ENCODE assay signal across 32 mouse cellular contexts in genomic region chr15:101300128-101300527, GRCm38 (mm10). TPM values are rescaled to one million over a fixed set of nuclear protein-coding genes. Genes with fewer than 3 reads are reported as not detected.
DNase-seq lines count a peak whose midpoint lies in the region; ATAC-seq and TF ChIP-seq lines count a peak whose summit lies in the region.
"Had no signal": no experiment of that assay in that cellular context is flagged by ENCODE, and none has a peak within 500 bp of the region (broad histone marks: within the 10 kb centered on the region; RNA-seq: fewer than 3 reads in every experiment).

No protein-coding gene starts in this region.

- no peaks in the 10 kb centered on the region for H3K36me3 ChIP-seq in heart, embryonic 16.5 days (ENCODE audit: control insufficient read depth, insufficient read depth)
- no peaks in the 10 kb centered on the region for H3K36me3 ChIP-seq in testis, adult 2 months (ENCODE audit: control insufficient read depth, insufficient read depth, low read length)
- no peaks in the 10 kb centered on the region for H3K36me3 ChIP-seq in forebrain, postnatal 0 days (ENCODE audit: insufficient read depth)
- no peaks in the 10 kb centered on the region for H3K36me3 ChIP-seq in lung, postnatal 0 days (ENCODE audit: insufficient read depth, low read length)
- H3K36me3 ChIP-seq: embryonic facial prominence, embryonic 13.5 days; forebrain, embryonic 10.5 days; forebrain, embryonic 15.5 days; hindbrain, embryonic 12.5 days; limb, embryonic 15.5 days; stomach, embryonic 15.5 days had no signal

- 26% methylated on average over 6 of the region's 6 CpGs for WGBS in heart, embryonic 16.5 days
- 76% methylated on average over 6 of the region's 6 CpGs for whole genome bisulfite sequencing in forebrain, postnatal 0 days
- WGBS in lung, postnatal 0 days = 54% methylated on average over 6 of the region's 6 CpGs

- no peak overlapping the region for H3K4me3 ChIP-seq in gastrocnemius, adult 2 months
- H3K4me3 ChIP-seq in heart, embryonic 16.5 days (ENCODE audit: low read length) = no peak overlapping the region
- peak overlapping the region; percentile 48 for H3K4me3 ChIP-seq in testis, adult 2 months (ENCODE audit: control insufficient read depth, low read depth, low read length)
- no peak overlapping the region for H3K4me3 ChIP-seq in forebrain, postnatal 0 days (ENCODE audit: low read depth, low read length)
- no peak overlapping the region for H3K4me3 ChIP-seq in lung, postnatal 0 days (ENCODE audit: low read depth, low read length)
- H3K4me3 ChIP-seq: embryonic facial prominence, embryonic 13.5 days; forebrain, embryonic 10.5 days; forebrain, embryonic 15.5 days; hindbrain, embryonic 12.5 days; limb, embryonic 10.5 days; limb, embryonic 15.5 days; stomach, embryonic 15.5 days had no signal

- H3K4me1 ChIP-seq in heart, embryonic 16.5 days (ENCODE audit: control insufficient read depth, insufficient read depth, low read length) = peaks cover 21% of the 10 kb centered on the region
- peaks cover 2% of the 10 kb centered on the region for H3K4me1 ChIP-seq in testis, adult 2 months (ENCODE audit: control insufficient read depth, insufficient read depth, low read length)
- no peaks in the 10 kb centered on the region for H3K4me1 ChIP-seq in forebrain, postnatal 0 days (ENCODE audit: insufficient read depth)
- H3K4me1 ChIP-seq in lung, postnatal 0 days (ENCODE audit: insufficient read depth, low read depth, low read length) = no peaks in the 10 kb centered on the region
- H3K4me1 ChIP-seq: forebrain, embryonic 15.5 days had no signal

- no peak for TF ChIP-seq CTCF in gastrocnemius, adult 2 months (IDR thresholded peaks at IDR 0.05)
- no peak for TF ChIP-seq CTCF in testis, adult 2 months (IDR thresholded peaks at IDR 0.05; ENCODE audit: control insufficient read depth, insufficient read depth, insufficient replicate concordance, low read depth, low read length)
- no peak for TF ChIP-seq CTCF in forebrain, postnatal 0 days (IDR thresholded peaks at IDR 0.05; ENCODE audit: low read depth)
- TF ChIP-seq CTCF in lung, postnatal 0 days (IDR thresholded peaks at IDR 0.05) = no peak

- no peak for TF ChIP-seq POLR2A in testis, adult 2 months (IDR thresholded peaks at IDR 0.05; ENCODE audit: control insufficient read depth, low read depth, low read length)

- peak overlapping the region; percentile 32; the same call in 1 of the 2 replicates for H3K27ac ChIP-seq in gastrocnemius, adult 2 months
- H3K27ac ChIP-seq in heart, embryonic 16.5 days (ENCODE audit: low read length) = peak overlapping the region; percentile 71
- H3K27ac ChIP-seq in testis, adult 2 months (ENCODE audit: control insufficient read depth, insufficient read depth, low read depth, low read length) = peak overlapping the region; percentile 61
- no peak overlapping the region for H3K27ac ChIP-seq in forebrain, postnatal 0 days (ENCODE audit: low read depth, low read length)
- no peak overlapping the region for H3K27ac ChIP-seq in lung, postnatal 0 days (ENCODE audit: low read length)
- H3K27ac ChIP-seq: embryonic facial prominence, embryonic 13.5 days; forebrain, embryonic 10.5 days; forebrain, embryonic 15.5 days; hindbrain, embryonic 12.5 days; hindbrain, postnatal 0 days; limb, embryonic 10.5 days; limb, embryonic 15.5 days; stomach, embryonic 15.5 days had no signal

- H3K27me3 ChIP-seq in heart, embryonic 16.5 days (ENCODE audit: control insufficient read depth, insufficient read depth, low read length) = no peaks in the 10 kb centered on the region
- H3K27me3 ChIP-seq in testis, adult 2 months (ENCODE audit: control insufficient read depth, insufficient read depth, low read length) = no peaks in the 10 kb centered on the region
- H3K27me3 ChIP-seq in forebrain, postnatal 0 days (ENCODE audit: insufficient read depth, low read length) = no peaks in the 10 kb centered on the region
- H3K27me3 ChIP-seq in lung, postnatal 0 days (replicated peaks; ENCODE audit: insufficient read depth, low read length) = no peaks in the 10 kb centered on the region
- H3K27me3 ChIP-seq: embryonic facial prominence, embryonic 13.5 days; forebrain, embryonic 15.5 days; hindbrain, embryonic 12.5 days; limb, embryonic 15.5 days; stomach, embryonic 15.5 days had no signal

- DNase-seq in gastrocnemius, adult 2 months = no peak
- no peak for DNase-seq in gastrocnemius, postnatal 36 days
- no peak for DNase-seq in heart, adult 18-20 months
- no peak for DNase-seq in testis, postnatal 14 days (ENCODE audit: low spot score)
- DNase-seq in forebrain, postnatal 0 days = no peak
- DNase-seq in lung, postnatal 0 days (ENCODE audit: low spot score) = no peak
- DNase-seq: adrenal gland, adult 8-10 months; cerebellum, adult 8-10 months; cerebellum, postnatal 36 days; embryo, embryonic 11 days; gastrocnemius, postnatal 10 days; kidney, adult 9 months; kidney, postnatal 10 days; layer of hippocampus, adult 9-11 months; lung, adult 2 months; lung, postnatal 14 days; right cerebral cortex, postnatal 25 days; thymus, adult 2 months; thymus, postnatal 4 days had no signal

- intact Hi-C loops in gastrocnemius, adult 2 months (cut with DNase I) = no loop called here
- intact Hi-C loops in gastrocnemius, postnatal 36 days (cut with DNase I) = no loop called here

- no peak for ATAC-seq in heart, embryonic 16.5 days (replicated peaks; ENCODE audit: extremely low read depth, insufficient read depth, low FRiP score)
- no peak for ATAC-seq in forebrain, postnatal 0 days
- ATAC-seq in lung, postnatal 0 days = no peak
- ATAC-seq: forebrain, embryonic 15.5 days; hindbrain, postnatal 0 days; intestine, postnatal 0 days; midbrain, embryonic 16.5 days had no signal

- no peak overlapping the region for H3K9ac ChIP-seq in heart, embryonic 16.5 days (ENCODE audit: low read length)
- H3K9ac ChIP-seq in forebrain, postnatal 0 days = no peak overlapping the region
- no peak overlapping the region for H3K9ac ChIP-seq in lung, postnatal 0 days (replicated peaks; ENCODE audit: low read depth)
- H3K9ac ChIP-seq: embryonic facial prominence, embryonic 13.5 days; forebrain, embryonic 15.5 days; hindbrain, embryonic 12.5 days; limb, embryonic 15.5 days; stomach, embryonic 15.5 days had no signal

- no peak overlapping the region for H3K4me2 ChIP-seq in heart, embryonic 16.5 days (ENCODE audit: low read depth, low read length)
- no peak overlapping the region for H3K4me2 ChIP-seq in forebrain, postnatal 0 days (ENCODE audit: low read depth)
- H3K4me2 ChIP-seq in lung, postnatal 0 days (replicated peaks; ENCODE audit: low read depth, low read length) = no peak overlapping the region
- H3K4me2 ChIP-seq: embryonic facial prominence, embryonic 13.5 days; forebrain, embryonic 15.5 days; hindbrain, embryonic 12.5 days; limb, embryonic 15.5 days; midbrain, embryonic 11.5 days; stomach, embryonic 15.5 days had no signal

- H3K9me3 ChIP-seq in heart, embryonic 16.5 days (replicated peaks; ENCODE audit: control insufficient read depth, low read length) = no peaks in the 10 kb centered on the region
- no peaks in the 10 kb centered on the region for H3K9me3 ChIP-seq in forebrain, postnatal 0 days (ENCODE audit: low read length)
- no peaks in the 10 kb centered on the region for H3K9me3 ChIP-seq in lung, postnatal 0 days (ENCODE audit: low read length)
- H3K9me3 ChIP-seq: embryonic facial prominence, embryonic 13.5 days; forebrain, embryonic 10.5 days; forebrain, embryonic 15.5 days; hindbrain, embryonic 12.5 days; limb, embryonic 10.5 days; limb, embryonic 15.5 days; stomach, embryonic 15.5 days had no signal

- TF ChIP-seq EP300 in lung, postnatal 0 days (IDR thresholded peaks at IDR 0.05) = no peak

RNA-seq across cellular contexts. Expression of gene 6030408B16Rik, which starts 7.1 kb away (rescaled TPM):
- total RNA-seq in gastrocnemius, adult 2 months (2021) = under 1 TPM; 0.20 to 0.36 TPM
- under 1 TPM; 0.23 to 0.44 TPM for total RNA-seq in gastrocnemius, postnatal 36 days (2021)
- polyA plus RNA-seq in heart, embryonic 16.5 days (2015; fragmentation: Nextera tagmentation; extraction: Ambion mirVana) = 2.8 and 7.1 TPM in 2 replicates
- total RNA-seq in heart, adult 18-20 months (2021) = 1 to 10 TPM in 1 of 2 experiments, under 1 TPM in 1; 0.69 to 1.1 TPM
- polyA plus RNA-seq in testis, adult 2 months (2012; rRNA removed) = 8.5 and 10.4 TPM in 2 replicates
- total RNA-seq in forebrain, postnatal 0 days (2014; rRNA removed) = 0.54 and 1.00 TPM in 2 replicates
- polyA plus RNA-seq in forebrain, postnatal 0 days (2015; fragmentation: Nextera tagmentation; extraction: Ambion mirVana) = 0.30 and 0.77 TPM in 2 replicates
- 74.9 and 82.4 TPM in 2 replicates for polyA plus RNA-seq in lung, postnatal 0 days (2015; fragmentation: Nextera tagmentation; extraction: Ambion mirVana)
- total RNA-seq: hindbrain, postnatal 0 days had no signal
- polyA plus RNA-seq: midbrain, embryonic 11.5 days had no signal

RNA-seq across cellular contexts. Expression of gene Atg101, which starts 16.1 kb away (rescaled TPM):
- total RNA-seq in gastrocnemius, adult 2 months (2021) = 10 to 100 TPM; 23.7 to 32.4 TPM
- 10 to 100 TPM; 30.6 to 32.6 TPM for total RNA-seq in gastrocnemius, postnatal 36 days (2021)
- polyA plus RNA-seq in heart, embryonic 16.5 days (2015; fragmentation: Nextera tagmentation; extraction: Ambion mirVana) = 64.5 and 68.9 TPM in 2 replicates
- 10 to 100 TPM; 20.0 to 21.3 TPM for total RNA-seq in heart, adult 18-20 months (2021)
- 16.4 and 17.5 TPM in 2 replicates for polyA plus RNA-seq in testis, adult 2 months (2012; rRNA removed)
- 56.3 and 60.0 TPM in 2 replicates for total RNA-seq in forebrain, postnatal 0 days (2014; rRNA removed)
- polyA plus RNA-seq in forebrain, postnatal 0 days (2015; fragmentation: Nextera tagmentation; extraction: Ambion mirVana) = 81.3 and 94.4 TPM in 2 replicates
- 73.1 and 74.2 TPM in 2 replicates for polyA plus RNA-seq in lung, postnatal 0 days (2015; fragmentation: Nextera tagmentation; extraction: Ambion mirVana)

RNA-seq across cellular contexts. Expression of gene Nr4a1, which starts 46.1 kb away (rescaled TPM):
- 100 to 1,000 TPM; 143 to 146 TPM for total RNA-seq in gastrocnemius, adult 2 months (2021)
- total RNA-seq in gastrocnemius, postnatal 36 days (2021) = 100 to 1,000 TPM; 152 to 202 TPM
- 12.6 and 13.5 TPM in 2 replicates for polyA plus RNA-seq in heart, embryonic 16.5 days (2015; fragmentation: Nextera tagmentation; extraction: Ambion mirVana)
- 10 to 100 TPM in 1 of 2 experiments, 1 to 10 TPM in 1; 7.7 to 10.5 TPM for total RNA-seq in heart, adult 18-20 months (2021)
- 51.4 TPM in 2 replicates for polyA plus RNA-seq in testis, adult 2 months (2012; rRNA removed)
- total RNA-seq in forebrain, postnatal 0 days (2014; rRNA removed) = 8.9 and 9.6 TPM in 2 replicates
- polyA plus RNA-seq in forebrain, postnatal 0 days (2015; fragmentation: Nextera tagmentation; extraction: Ambion mirVana) = 8.5 and 9.0 TPM in 2 replicates
- polyA plus RNA-seq in lung, postnatal 0 days (2015; fragmentation: Nextera tagmentation; extraction: Ambion mirVana) = 7.8 and 11.8 TPM in 2 replicates

Comparison
In these comparisons a context has a peak if more than half of its experiments do, and no peak if none do; other contexts are left out.
1. H3K27ac ChIP-seq: peak in gastrocnemius, adult 2 months (single experiment), heart, embryonic 16.5 days (single experiment) and testis, adult 2 months (single experiment); none in forebrain, postnatal 0 days (single experiment) and lung, postnatal 0 days (single experiment).
2. RNA of gene Nr4a1, which starts 46.1 kb away (total RNA-seq): 152 to 202 TPM in gastrocnemius, postnatal 36 days and 143 to 146 TPM in gastrocnemius, adult 2 months; 7.7 to 10.5 TPM in heart, adult 18-20 months and 8.9 to 9.6 TPM in forebrain, postnatal 0 days; every median in the first group is over 10 times any median in the second.